22 mouse cellular contexts compared by ENCODE assay signal in genomic region chr3:27156594-27156949, GRCm38 (mm10). TPM values are rescaled to one million over a fixed set of nuclear protein-coding genes. Genes with fewer than 3 reads are reported as not detected.
A peak's percentile ranks its signal among the peaks of the same experiment; 100 is the strongest.
DNase-seq lines count a peak whose midpoint lies in the region; ATAC-seq lines count a peak whose summit lies in the region.
"Had no signal": no experiment of that assay in that cellular context is flagged by ENCODE, and none has a peak within 500 bp of the region (broad histone marks: within the 10 kb centered on the region; RNA-seq: fewer than 3 reads in every experiment).

No protein-coding gene starts in this region.

- H3K27me3 ChIP-seq in heart, embryonic 16.5 days (ENCODE audit: control insufficient read depth, insufficient read depth, low read length) = no peaks in the 10 kb centered on the region
- no peaks in the 10 kb centered on the region for H3K27me3 ChIP-seq in midbrain, embryonic 11.5 days (ENCODE audit: control insufficient read depth, insufficient read depth, low read length)
- no peaks in the 10 kb centered on the region for H3K27me3 ChIP-seq in midbrain, embryonic 14.5 days (ENCODE audit: control insufficient read depth, insufficient read depth, low read length)
- no peaks in the 10 kb centered on the region for H3K27me3 ChIP-seq in intestine, embryonic 16.5 days (replicated peaks; ENCODE audit: control insufficient read depth, insufficient read depth, low read length)
- H3K27me3 ChIP-seq in embryonic facial prominence, embryonic 10.5 days (replicated peaks; ENCODE audit: low read depth, poor library complexity, severe bottlenecking) = no peaks in the 10 kb centered on the region
- H3K27me3 ChIP-seq: CH12.LX; embryonic facial prominence, embryonic 12.5 days; forebrain, embryonic 15.5 days; heart, embryonic 12.5 days; hindbrain, embryonic 15.5 days; limb, embryonic 15.5 days had no signal

- no peak overlapping the region for H3K9ac ChIP-seq in heart, embryonic 16.5 days (ENCODE audit: low read length)
- no peak overlapping the region for H3K9ac ChIP-seq in midbrain, embryonic 11.5 days (ENCODE audit: low read length)
- H3K9ac ChIP-seq in midbrain, embryonic 14.5 days (replicated peaks; ENCODE audit: low read length) = no peak overlapping the region
- H3K9ac ChIP-seq in intestine, embryonic 16.5 days (ENCODE audit: low read depth, low read length) = no peak overlapping the region
- H3K9ac ChIP-seq: embryonic facial prominence, embryonic 12.5 days; forebrain, embryonic 15.5 days; heart, embryonic 12.5 days; hindbrain, embryonic 15.5 days; limb, embryonic 15.5 days had no signal

- intact Hi-C loops in heart, postnatal 14 days (cut with DNase I) = no loop called here

- H3K4me1 ChIP-seq in heart, embryonic 16.5 days (ENCODE audit: control insufficient read depth, insufficient read depth, low read length) = peaks cover 24% of the 10 kb centered on the region
- peaks cover 14% of the 10 kb centered on the region for H3K4me1 ChIP-seq in midbrain, embryonic 11.5 days (ENCODE audit: control insufficient read depth, insufficient read depth, low read length)
- H3K4me1 ChIP-seq in midbrain, embryonic 14.5 days (ENCODE audit: control insufficient read depth, insufficient read depth, low read length) = peaks cover 7% of the 10 kb centered on the region
- peaks cover 24% of the 10 kb centered on the region for H3K4me1 ChIP-seq in intestine, embryonic 16.5 days (ENCODE audit: control insufficient read depth, insufficient read depth, low read length)
- H3K4me1 ChIP-seq in embryonic facial prominence, embryonic 10.5 days = peaks cover 40% of the 10 kb centered on the region

- no peak for DNase-seq in heart, postnatal 14 days
- DNase-seq in midbrain, embryonic 11.5 days (ENCODE audit: low spot score, missing footprints) = peak; percentile 10
- DNase-seq in midbrain, embryonic 14.5 days = no peak
- no peak for DNase-seq in spleen, postnatal 10 days (ENCODE audit: low spot score in 2 of 2)
- no peak for DNase-seq in embryonic facial prominence, embryonic 10.5 days (ENCODE audit: low spot score)
- DNase-seq: adrenal gland, adult 8-10 months; cerebellum, adult 9-10 months; heart, postnatal 4 days; kidney, adult 18-20 months; kidney, postnatal 10 days; retina, postnatal 1 day had no signal

- no peak for ATAC-seq in heart, embryonic 16.5 days (replicated peaks; ENCODE audit: extremely low read depth, insufficient read depth, low FRiP score)
- no peak for ATAC-seq in midbrain, embryonic 11.5 days (ENCODE audit: low FRiP score)
- no peak for ATAC-seq in midbrain, embryonic 14.5 days (ENCODE audit: low FRiP score, low TSS enrichment)
- no peak for ATAC-seq in intestine, embryonic 16.5 days
- ATAC-seq: forebrain, embryonic 15.5 days had no signal

- no peak overlapping the region for H3K4me3 ChIP-seq in heart, embryonic 16.5 days (ENCODE audit: low read length)
- H3K4me3 ChIP-seq in midbrain, embryonic 11.5 days (ENCODE audit: low read depth, low read length) = no peak overlapping the region
- no peak overlapping the region for H3K4me3 ChIP-seq in midbrain, embryonic 14.5 days (replicated peaks; ENCODE audit: low read depth, low read length)
- H3K4me3 ChIP-seq in intestine, embryonic 16.5 days (ENCODE audit: low read length) = no peak overlapping the region
- no peak overlapping the region for H3K4me3 ChIP-seq in embryonic facial prominence, embryonic 10.5 days
- H3K4me3 ChIP-seq: embryonic facial prominence, embryonic 12.5 days; erythroblast, embryonic 14.5 days; forebrain, embryonic 15.5 days; heart, embryonic 12.5 days; hindbrain, embryonic 15.5 days; limb, embryonic 15.5 days; midbrain, embryonic 10.5 days had no signal

- H3K4me2 ChIP-seq in heart, embryonic 16.5 days (ENCODE audit: low read depth, low read length) = no peak overlapping the region
- no peak overlapping the region for H3K4me2 ChIP-seq in midbrain, embryonic 11.5 days
- no peak overlapping the region for H3K4me2 ChIP-seq in midbrain, embryonic 14.5 days (ENCODE audit: low read length)
- H3K4me2 ChIP-seq in intestine, embryonic 16.5 days (ENCODE audit: low read depth, low read length) = no peak overlapping the region
- H3K4me2 ChIP-seq: embryonic facial prominence, embryonic 12.5 days; forebrain, embryonic 15.5 days; heart, embryonic 12.5 days; hindbrain, embryonic 15.5 days; limb, embryonic 15.5 days had no signal

- H3K36me3 ChIP-seq in heart, embryonic 16.5 days (ENCODE audit: control insufficient read depth, insufficient read depth) = no peaks in the 10 kb centered on the region
- no peaks in the 10 kb centered on the region for H3K36me3 ChIP-seq in midbrain, embryonic 11.5 days (ENCODE audit: control insufficient read depth, insufficient read depth, low read length)
- no peaks in the 10 kb centered on the region for H3K36me3 ChIP-seq in midbrain, embryonic 14.5 days (ENCODE audit: control insufficient read depth, insufficient read depth, low read length)
- H3K36me3 ChIP-seq in intestine, embryonic 16.5 days (ENCODE audit: control insufficient read depth, insufficient read depth, low read length) = no peaks in the 10 kb centered on the region
- H3K36me3 ChIP-seq in embryonic facial prominence, embryonic 10.5 days (replicated peaks) = 0 out of 2 replicates have a peak, but pooled peaks cover 2% of the 10 kb centered on the region
- H3K36me3 ChIP-seq: embryonic facial prominence, embryonic 12.5 days; forebrain, embryonic 15.5 days; heart, embryonic 12.5 days; hindbrain, embryonic 15.5 days; limb, embryonic 15.5 days had no signal

- 59% methylated on average over 3 of the region's 3 CpGs for WGBS in heart, embryonic 16.5 days
- WGBS in midbrain, embryonic 11.5 days = 61% methylated on average over 3 of the region's 3 CpGs
- WGBS in midbrain, embryonic 14.5 days = 61% methylated on average over 3 of the region's 3 CpGs
- whole genome bisulfite sequencing in intestine, embryonic 16.5 days = 50% methylated on average over 3 of the region's 3 CpGs
- 58% methylated on average over 3 of the region's 3 CpGs for WGBS in embryonic facial prominence, embryonic 10.5 days

- H3K9me3 ChIP-seq in heart, embryonic 16.5 days (replicated peaks; ENCODE audit: control insufficient read depth, low read length) = no peaks in the 10 kb centered on the region
- no peaks in the 10 kb centered on the region for H3K9me3 ChIP-seq in midbrain, embryonic 11.5 days (ENCODE audit: control insufficient read depth, low read length)
- no peaks in the 10 kb centered on the region for H3K9me3 ChIP-seq in midbrain, embryonic 14.5 days (ENCODE audit: control insufficient read depth, low read length)
- H3K9me3 ChIP-seq in intestine, embryonic 16.5 days (ENCODE audit: control insufficient read depth, low read length) = no peaks in the 10 kb centered on the region
- no peaks in the 10 kb centered on the region for H3K9me3 ChIP-seq in embryonic facial prominence, embryonic 10.5 days
- H3K9me3 ChIP-seq: embryonic facial prominence, embryonic 12.5 days; forebrain, embryonic 15.5 days; heart, embryonic 12.5 days; hindbrain, embryonic 15.5 days; limb, embryonic 15.5 days; midbrain, embryonic 10.5 days had no signal

- H3K27ac ChIP-seq in heart, embryonic 16.5 days (ENCODE audit: low read length) = peak overlapping the region; percentile 35
- H3K27ac ChIP-seq in midbrain, embryonic 11.5 days (ENCODE audit: low read depth, low read length) = no peak overlapping the region
- no peak overlapping the region for H3K27ac ChIP-seq in midbrain, embryonic 14.5 days (replicated peaks; ENCODE audit: low read depth, low read length)
- H3K27ac ChIP-seq in intestine, embryonic 16.5 days (ENCODE audit: low read length) = peak overlapping the region; percentile 83
- H3K27ac ChIP-seq in embryonic facial prominence, embryonic 10.5 days (replicated peaks) = no peak overlapping the region
- H3K27ac ChIP-seq: embryonic facial prominence, embryonic 12.5 days; forebrain, embryonic 15.5 days; hindbrain, embryonic 15.5 days; limb, embryonic 15.5 days; macrophage had no signal

RNA-seq across cellular contexts. Expression of gene Ect2, which starts 2.9 kb away (rescaled TPM):
- 36.8 and 38.4 TPM in 2 replicates for polyA plus RNA-seq in heart, embryonic 16.5 days (2015; fragmentation: Nextera tagmentation; extraction: Ambion mirVana)
- 1 to 10 TPM; 2.7 to 4.9 TPM for total RNA-seq in heart, postnatal 14 days (2021)
- polyA plus RNA-seq in midbrain, embryonic 11.5 days (2014; fragmentation: Nextera tagmentation; extraction: Ambion mirVana) = 113 and 121 TPM in 2 replicates
- polyA plus RNA-seq in midbrain, embryonic 14.5 days (2014; fragmentation: Nextera tagmentation; extraction: Ambion mirVana) = 6.1 and 16.9 TPM in 2 replicates
- polyA plus RNA-seq in intestine, embryonic 16.5 days (2015; fragmentation: Nextera tagmentation; extraction: Ambion mirVana) = 38.6 and 41.7 TPM in 2 replicates
- polyA plus RNA-seq in embryonic facial prominence, embryonic 10.5 days (2016; fragmentation: Nextera tagmentation; extraction: Ambion mirVana) = 82.4 and 85.0 TPM in 2 replicates

RNA-seq across cellular contexts. Expression of gene Nceh1, which starts 26.2 kb away (rescaled TPM):
- polyA plus RNA-seq in heart, embryonic 16.5 days (2015; fragmentation: Nextera tagmentation; extraction: Ambion mirVana) = 22.3 and 26.5 TPM in 2 replicates
- total RNA-seq in heart, postnatal 14 days (2021) = 100 to 1,000 TPM; 165 to 174 TPM
- polyA plus RNA-seq in midbrain, embryonic 11.5 days (2014; fragmentation: Nextera tagmentation; extraction: Ambion mirVana) = 4.1 and 4.4 TPM in 2 replicates
- 8.9 and 10.9 TPM in 2 replicates for polyA plus RNA-seq in midbrain, embryonic 14.5 days (2014; fragmentation: Nextera tagmentation; extraction: Ambion mirVana)
- polyA plus RNA-seq in intestine, embryonic 16.5 days (2015; fragmentation: Nextera tagmentation; extraction: Ambion mirVana) = 9.4 and 10.1 TPM in 2 replicates
- 4.2 and 4.6 TPM in 2 replicates for polyA plus RNA-seq in embryonic facial prominence, embryonic 10.5 days (2016; fragmentation: Nextera tagmentation; extraction: Ambion mirVana)

Comparison
In these comparisons a context has a peak if more than half of its experiments do, and no peak if none do; other contexts are left out.
1. H3K27ac ChIP-seq: peak in heart, embryonic 16.5 days (single experiment) and intestine, embryonic 16.5 days (single experiment); none in midbrain, embryonic 11.5 days (single experiment), midbrain, embryonic 14.5 days (single experiment) and embryonic facial prominence, embryonic 10.5 days (single experiment).